Mouse (Mus musculus) mature B cell (primary cell): ENCODE data around the gene Kmt2e.
"Not testable (repeated sequence)": the region's sequence is repeated elsewhere in the genome, so short reads cannot be mapped to it uniquely, and the experiment has no call there.

ENCODE experiments used
- in situ Hi-C: fragments of 300-500 bp; cut with MboI; formaldehyde crosslinking; loops from 2 replicates; pipeline ENCODE4 v1.14.3; 2019

The Kmt2e gene

GRCm38 (mm10) chr5:23499257-23499656, 65.0 kb downstream of the Kmt2e start:
- in situ Hi-C loops = no loop called here

GRCm38 (mm10) chr5:23500715-23501114, 66.5 kb downstream of the Kmt2e start:
- in situ Hi-C loops = no loop called here

- in situ Hi-C loops = no loop called here
These were observed 67.5 kb downstream of the Kmt2e start for GRCm38 (mm10) chr5:23501582-23502316.

- in situ Hi-C loops = no loop called here
These were observed 68.2 kb downstream of the Kmt2e start for GRCm38 (mm10) chr5:23502317-23502937.

- in situ Hi-C loops = no loop called here
These were observed 71.3 kb downstream of the Kmt2e start for GRCm38 (mm10) chr5:23505578-23505977.

GRCm38 (mm10) chr5:23507210-23507609, 73.0 kb downstream of the Kmt2e start:
- in situ Hi-C loops = no loop called here

GRCm38 (mm10) chr5:23508630-23509029, 74.4 kb downstream of the Kmt2e start:
- in situ Hi-C loops = no loop called here

- in situ Hi-C loops = no loop called here
These were observed 77.2 kb downstream of the Kmt2e start for GRCm38 (mm10) chr5:23511456-23511855.

- in situ Hi-C loops = no loop called here
These were observed 78.3 kb downstream of the Kmt2e start for GRCm38 (mm10) chr5:23512556-23512955.

- in situ Hi-C loops = no loop called here
These were observed 79.2 kb downstream of the Kmt2e start for GRCm38 (mm10) chr5:23513468-23513867.

GRCm38 (mm10) chr5:23515038-23515437, 80.8 kb downstream of the Kmt2e start:
- in situ Hi-C loops = no loop called here

- in situ Hi-C loops = no loop called here
These were observed 82.7 kb downstream of the Kmt2e start for GRCm38 (mm10) chr5:23516962-23517361.

- in situ Hi-C loops = no loop called here
These were observed 83.6 kb downstream of the Kmt2e start for GRCm38 (mm10) chr5:23517839-23518238.

GRCm38 (mm10) chr5:23518673-23519072, 84.4 kb downstream of the Kmt2e start:
- in situ Hi-C loops = no loop called here

- in situ Hi-C loops = no loop called here
These were observed 85.4 kb downstream of the Kmt2e start for GRCm38 (mm10) chr5:23519679-23520078.

- in situ Hi-C loops = no loop called here
These were observed 87.4 kb downstream of the Kmt2e start for GRCm38 (mm10) chr5:23521645-23522044.

- in situ Hi-C loops = no loop called here
These were observed 89.7 kb downstream of the Kmt2e start for GRCm38 (mm10) chr5:23523936-23524335.

GRCm38 (mm10) chr5:23524621-23525020, 90.4 kb downstream of the Kmt2e start:
- in situ Hi-C loops = no loop called here

- in situ Hi-C loops = no loop called here
These were observed 96.9 kb downstream of the Kmt2e start for GRCm38 (mm10) chr5:23531100-23531499.

- in situ Hi-C loops = no loop called here
These were observed 97.4 kb downstream of the Kmt2e start for GRCm38 (mm10) chr5:23531541-23532096.

GRCm38 (mm10) chr5:23535692-23536091, 101.5 kb downstream of the Kmt2e start:
- in situ Hi-C loops = no loop called here

GRCm38 (mm10) chr5:23551687-23552086, 117.4 kb downstream of the Kmt2e start:
- in situ Hi-C loops = no loop called here

- in situ Hi-C loops = not testable (repeated sequence)
These were observed 119.1 kb downstream of the Kmt2e start for GRCm38 (mm10) chr5:23553338-23553737.
